Mouse (Mus musculus): ENCODE measurements around the gene Iqck.

Iqck gene

DNA sequence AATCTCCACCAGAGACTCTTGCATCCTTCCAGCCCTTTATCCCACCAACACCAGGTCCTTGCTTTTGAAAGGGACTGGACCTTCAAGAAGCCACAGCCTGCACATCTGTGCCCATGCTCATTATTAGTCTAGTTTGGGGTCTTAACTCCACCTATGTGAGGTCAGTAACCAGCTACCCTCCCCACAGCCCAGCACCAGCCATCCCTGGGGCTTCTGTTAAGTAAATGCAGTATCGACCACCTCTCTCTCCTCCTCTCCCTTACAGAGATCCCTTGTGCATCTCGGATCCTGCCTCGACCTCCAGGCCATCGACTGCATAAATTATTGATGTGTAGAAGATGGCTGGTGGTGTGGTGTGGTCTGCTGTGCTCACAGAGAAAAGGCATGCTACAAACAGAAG, 130.8 kb downstream of the Iqck start:
- DNase-seq (ENCODE audit: low spot score in 2 of 2), result no peak

DNA sequence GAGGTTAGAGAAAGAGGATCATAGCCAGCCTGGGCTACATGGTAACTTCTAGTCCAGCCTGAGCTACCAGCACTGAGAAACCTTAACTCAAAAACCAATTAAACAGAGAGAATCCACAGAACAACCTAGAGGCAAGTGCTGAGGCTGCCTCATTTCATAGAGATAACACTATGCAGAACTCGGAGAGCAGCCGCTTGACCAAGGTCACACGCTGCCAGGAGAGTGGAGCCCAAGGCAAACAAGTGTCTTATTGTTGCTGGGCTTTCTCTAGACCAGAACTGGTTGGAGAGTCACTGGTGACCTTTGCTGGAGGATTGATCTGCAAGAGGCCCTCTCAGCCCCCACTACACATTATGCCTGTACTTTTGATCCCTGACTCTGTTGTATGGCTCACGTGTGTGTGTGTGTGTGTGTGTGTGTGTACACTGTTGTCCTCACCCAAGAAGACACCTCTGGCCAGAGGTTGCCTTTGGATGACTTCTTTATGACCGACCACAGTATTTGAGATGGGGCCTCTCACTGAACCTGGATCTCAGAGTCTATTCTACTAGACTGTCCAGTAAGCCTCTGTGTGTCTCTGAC, 133.8 kb downstream of the Iqck start:
- DNase-seq (ENCODE audit: low spot score in 2 of 2), result no peak

- no peak for DNase-seq (ENCODE audit: low spot score in 2 of 2)
Measured at GRCm38 (mm10) chr7:118990282-118990681, 134.7 kb downstream of the Iqck start.

- no peak for DNase-seq (ENCODE audit: low spot score in 2 of 2)
Measured at GRCm38 (mm10) chr7:118991341-118991884, 135.9 kb downstream of the Iqck start.

GRCm38 (mm10) chr7:118992080-118992560, 136.6 kb downstream of the Iqck start:
- no peak for DNase-seq (ENCODE audit: low spot score in 2 of 2)

- no peak for DNase-seq (ENCODE audit: low spot score in 2 of 2)
Measured at GRCm38 (mm10) chr7:118992623-118993405, 137.3 kb downstream of the Iqck start.

GRCm38 (mm10) chr7:118993597-118994230, 138.2 kb downstream of the Iqck start:
- DNase-seq (ENCODE audit: low spot score in 2 of 2), result no peak

GRCm38 (mm10) chr7:118994231-118994842, 138.8 kb downstream of the Iqck start:
- DNase-seq (ENCODE audit: low spot score in 2 of 2), result peak; percentile 7 to 19

DNA sequence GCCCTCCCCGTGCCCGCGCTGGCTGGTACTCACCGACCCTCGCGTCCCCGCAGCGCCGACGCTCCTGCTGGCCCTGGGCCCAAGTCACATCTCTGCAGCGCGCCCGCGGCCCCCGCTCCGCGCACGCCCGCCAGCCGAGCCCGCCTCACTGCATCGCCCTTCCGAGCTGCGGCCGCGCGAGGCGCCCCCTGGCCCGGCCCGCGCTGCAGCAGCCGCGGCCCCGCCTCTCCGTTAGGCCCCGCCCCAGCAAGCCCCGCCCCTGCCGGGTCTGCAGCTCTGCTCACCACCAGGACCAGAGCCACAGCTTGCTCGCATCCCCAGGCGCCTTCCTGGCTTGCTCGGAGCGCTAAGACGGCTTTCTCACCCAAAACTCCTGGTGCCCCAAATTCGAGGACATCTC, 139.5 kb downstream of the Iqck start, which contains the start of gene Gprc5b:
Gprc5b (minus strand) TSS at position 205 of the 400 bp plus-strand sequence.
- DNase-seq (ENCODE audit: low spot score in 2 of 2), result peak; percentile 52 to 86

DNA sequence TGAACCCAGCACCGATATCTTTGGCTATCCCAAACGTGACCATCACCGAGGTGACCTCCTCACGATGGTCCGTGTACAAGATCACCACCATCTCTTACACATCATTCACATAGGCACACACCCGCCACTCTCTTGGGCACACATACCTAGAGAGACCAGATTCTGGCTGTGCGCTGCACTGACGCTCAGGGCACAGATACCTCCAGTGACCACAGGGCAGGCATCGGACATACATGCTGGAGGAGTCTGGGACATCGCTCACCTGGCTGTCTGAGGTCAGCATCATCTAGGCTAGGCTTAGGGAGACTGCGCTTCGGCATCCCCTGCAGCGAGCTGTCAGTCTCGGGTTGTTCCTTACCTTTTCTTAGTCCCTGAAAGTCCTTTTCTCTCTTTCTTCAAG, 140.1 kb downstream of the Iqck start:
- DNase-seq (ENCODE audit: low spot score in 2 of 2), result no peak

DNA sequence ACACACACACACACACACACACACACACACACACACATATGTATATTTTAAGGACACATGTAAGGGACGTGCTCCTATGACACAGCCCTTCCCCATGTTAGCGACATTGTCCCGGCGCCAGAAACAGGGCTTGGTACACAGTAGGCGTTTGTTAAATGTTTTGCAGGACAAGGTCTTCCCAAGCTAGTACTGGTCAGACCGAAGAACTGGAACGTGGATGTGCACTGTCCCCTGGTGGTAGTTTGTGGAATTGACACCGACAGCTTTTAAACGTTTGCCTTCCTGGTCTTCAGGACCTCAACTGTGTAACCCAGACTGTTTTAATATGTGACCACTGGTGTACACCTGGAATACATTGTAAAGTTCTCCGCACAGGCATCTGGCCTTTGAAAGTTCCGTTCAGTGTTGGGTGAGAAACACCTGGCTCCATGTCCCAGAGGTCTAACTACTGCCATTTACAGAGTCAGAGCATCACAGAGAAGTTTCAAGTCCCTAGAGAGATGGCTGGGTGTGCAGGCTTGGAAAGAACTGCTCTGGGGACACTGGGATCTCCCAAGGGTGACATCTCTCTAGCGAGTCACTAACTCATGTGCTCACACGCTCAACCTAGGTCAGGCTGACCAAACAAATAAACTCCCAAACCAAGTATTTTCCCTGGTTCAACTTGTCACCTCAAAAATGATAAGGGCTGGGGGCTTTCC, 140.7 kb downstream of the Iqck start:
- peak; percentile 56 to 71 for DNase-seq (ENCODE audit: low spot score in 2 of 2)

- DNase-seq (ENCODE audit: low spot score in 2 of 2), result no peak
Measured at GRCm38 (mm10) chr7:118999857-119000256, 144.3 kb downstream of the Iqck start.

DNA sequence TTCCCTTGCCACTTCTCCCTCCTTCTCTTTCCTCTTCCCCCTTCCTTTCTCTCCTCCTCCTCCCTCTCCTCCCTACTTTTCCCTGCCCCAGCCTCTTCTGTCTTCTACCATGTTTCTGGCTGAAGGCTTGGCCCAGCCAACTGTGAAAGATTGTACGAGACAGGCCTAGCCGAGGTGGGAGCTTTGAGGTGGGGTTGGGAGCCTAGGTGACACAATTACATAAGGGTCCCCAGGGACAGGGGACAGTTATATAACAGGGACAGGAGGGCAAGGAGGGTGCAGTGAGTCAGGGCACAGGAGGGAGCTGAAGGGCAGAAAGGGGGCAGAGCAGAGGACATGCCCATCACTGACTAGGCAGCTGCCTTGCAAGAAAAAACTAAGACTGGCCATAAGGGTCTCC, 146.4 kb downstream of the Iqck start:
- DNase-seq (ENCODE audit: low spot score in 2 of 2), result no peak

- DNase-seq (ENCODE audit: low spot score in 2 of 2), result no peak
Measured at GRCm38 (mm10) chr7:119002501-119002900, 146.9 kb downstream of the Iqck start.

DNA sequence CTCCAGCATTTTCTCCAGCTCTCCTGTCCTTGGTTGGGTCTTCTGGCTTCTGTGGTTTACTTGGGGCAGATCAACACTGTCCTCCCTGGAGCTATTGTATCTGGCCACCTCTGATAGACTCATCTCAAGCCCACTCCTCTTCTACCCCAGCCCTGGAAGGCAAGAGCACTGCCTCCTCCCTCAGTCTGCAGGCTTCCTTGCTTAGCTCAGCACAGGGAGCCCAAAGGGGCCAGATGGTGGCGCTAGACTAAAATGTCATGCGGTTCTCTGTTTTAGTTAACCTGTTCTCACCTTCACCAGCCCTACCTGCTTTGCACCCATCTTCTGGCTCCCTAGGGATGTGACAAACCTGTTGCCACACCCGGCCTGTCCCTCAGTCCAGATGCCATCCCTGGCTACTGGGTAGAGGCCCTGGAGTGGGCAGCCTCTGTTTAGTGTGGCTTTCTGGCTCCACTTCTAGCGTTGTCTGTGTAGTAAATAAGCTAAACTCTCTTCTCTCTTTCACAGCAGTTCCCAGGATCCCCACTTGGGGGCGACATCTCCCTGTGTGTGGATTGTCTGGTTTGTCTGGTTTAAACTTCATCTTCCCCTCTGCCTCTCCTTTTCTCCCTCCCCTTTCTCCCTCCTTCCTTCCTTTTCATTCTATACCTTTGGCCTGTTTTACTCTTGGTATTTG, 155.4 kb downstream of the Iqck start:
- DNase-seq (ENCODE audit: low spot score in 2 of 2), result peak in 1 of 2 experiments; percentile 70

DNA sequence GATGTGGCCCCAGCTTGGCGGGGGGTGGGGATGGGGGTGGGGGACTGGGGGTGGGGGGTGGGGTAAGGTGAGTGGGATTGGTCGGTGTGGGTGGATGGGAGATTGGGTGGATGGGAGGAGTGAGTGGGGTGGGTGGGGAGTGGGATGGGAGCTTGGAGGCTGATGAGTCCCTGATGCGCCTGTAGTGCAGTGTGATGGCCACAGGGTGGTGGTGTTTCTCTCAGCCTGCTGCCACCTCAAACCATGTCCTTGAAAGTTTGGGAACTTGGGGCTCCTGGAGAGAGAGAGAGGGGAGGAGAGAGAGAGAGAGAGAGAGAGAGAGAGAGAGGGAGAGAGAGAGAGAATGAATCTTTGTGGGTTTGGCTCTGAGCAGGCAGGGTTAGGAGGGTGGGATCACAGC, 160.2 kb downstream of the Iqck start:
- no peak for DNase-seq (ENCODE audit: low spot score in 2 of 2)

DNA sequence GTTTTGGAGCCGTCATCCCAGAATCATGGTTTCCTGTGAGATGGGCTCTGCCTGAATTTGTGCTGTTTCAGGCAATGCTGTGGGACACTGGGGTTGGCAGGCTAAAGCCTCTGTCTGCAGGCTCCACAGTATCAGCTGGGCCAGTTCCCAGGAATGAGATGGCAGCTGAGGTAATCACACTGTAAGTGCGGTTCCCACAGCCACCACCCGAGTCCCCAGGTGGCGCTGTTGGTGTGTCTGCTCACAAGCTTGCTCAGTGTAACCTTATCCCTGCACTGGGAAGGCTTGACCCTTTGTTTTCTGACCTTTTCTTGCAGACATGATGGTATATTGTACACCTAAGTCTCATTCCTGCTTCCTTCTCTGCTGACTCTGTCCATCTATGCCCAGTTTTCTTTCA, 164.0 kb downstream of the Iqck start:
- peak in 1 of 2 experiments; percentile 41 for DNase-seq (ENCODE audit: low spot score in 2 of 2)

All from spleen, postnatal 10 days (tissue).